Mouse (Mus musculus) adrenal gland, postnatal 10 days (tissue): ENCODE results near the gene Ifitm5. TPM values are rescaled to one million over a fixed set of nuclear protein-coding genes. Genes with fewer than 3 reads are reported as not detected.

Experiments
- DNase-seq: peaks from one replicate; pipeline ENCODE4 v3.0.0; 2021; ENCODE audit warnings: mixed read lengths
- total RNA-seq, 2 experiments: library from RNA; stranded (reverse); gene quantifications; 2 replicates each; pipeline ENCODE4 v1.2.3; 2021

Ifitm5 gene
- total RNA-seq, 2 experiments from 2014 or later: 1.4 to 3.3 TPM

DNA sequence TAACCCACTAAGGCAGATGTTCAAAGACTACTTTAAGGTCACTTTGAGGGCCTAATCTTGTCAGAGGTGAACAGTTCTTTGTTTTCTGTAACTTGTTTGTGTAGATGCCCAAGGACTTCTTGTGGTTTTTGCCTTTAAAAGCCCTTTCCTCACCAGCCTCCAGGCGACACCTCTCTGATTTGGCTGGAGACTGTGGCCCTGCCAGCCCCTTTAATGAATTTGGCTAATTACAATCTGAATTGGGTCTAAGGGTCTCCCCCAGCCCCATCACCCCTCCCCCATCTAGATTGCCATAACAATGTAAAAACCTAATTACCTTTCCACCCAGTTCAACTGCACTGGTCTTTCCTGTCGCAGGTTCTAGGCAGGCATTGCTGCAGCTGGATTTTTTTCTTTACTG lies 12.6 kb upstream of the Ifitm5 start:
- DNase-seq: no peak

GRCm38 (mm10) chr7:140961416-140961815 lies 11.3 kb upstream of the Ifitm5 start:
- DNase-seq: no peak

- DNase-seq: no peak
Observed at GRCm38 (mm10) chr7:140960026-140960425, 9.9 kb upstream of the Ifitm5 start.

DNA sequence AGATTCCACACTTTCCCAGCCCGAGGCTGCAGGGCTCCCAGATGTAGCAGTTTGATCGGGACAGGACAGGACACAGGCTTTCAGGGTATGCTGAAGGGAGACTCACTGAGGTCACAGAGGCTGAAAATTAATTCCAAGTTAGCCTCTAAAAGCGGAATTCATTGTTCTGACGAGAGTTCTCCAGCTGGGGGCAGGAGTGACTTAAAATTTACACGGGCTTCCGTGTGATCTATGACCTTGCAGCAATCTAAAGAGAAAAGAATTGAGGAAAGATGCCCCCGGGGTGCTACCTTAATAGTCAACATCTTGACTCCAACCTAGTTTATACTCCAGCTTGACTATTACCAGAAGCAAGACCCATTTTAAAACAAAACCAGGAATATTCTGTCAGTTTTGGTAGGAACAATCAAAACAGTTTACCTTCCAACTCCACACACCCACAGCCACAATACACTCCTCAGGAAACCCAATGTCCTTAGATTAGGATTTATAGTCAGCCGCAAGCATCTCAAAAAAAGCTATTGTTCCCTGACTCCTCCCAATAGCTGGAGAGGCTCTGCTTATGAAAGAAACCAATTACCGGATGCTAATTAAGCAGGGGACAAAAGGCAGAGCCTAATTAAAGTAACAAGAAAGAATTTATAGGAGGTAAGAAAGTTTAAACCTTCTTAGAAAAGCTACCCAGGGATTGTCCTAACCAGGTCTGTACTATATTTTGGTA lies 9.2 kb upstream of the Ifitm5 start:
- DNase-seq: peak; percentile 72

- DNase-seq: no peak
Observed at GRCm38 (mm10) chr7:140956556-140956869, 6.4 kb upstream of the Ifitm5 start.

- peak; percentile 87 for DNase-seq
Observed at GRCm38 (mm10) chr7:140955758-140956555, 5.9 kb upstream of the Ifitm5 start, which contains the start of the genes Gm45717 and Ifitm2. TSS of gene Gm45717 (minus strand) at chr7:140955937. TSS of gene Ifitm2 (minus strand) at chr7:140955987.

GRCm38 (mm10) chr7:140955342-140955741 lies 5.3 kb upstream of the Ifitm5 start:
- DNase-seq: no peak

DNA sequence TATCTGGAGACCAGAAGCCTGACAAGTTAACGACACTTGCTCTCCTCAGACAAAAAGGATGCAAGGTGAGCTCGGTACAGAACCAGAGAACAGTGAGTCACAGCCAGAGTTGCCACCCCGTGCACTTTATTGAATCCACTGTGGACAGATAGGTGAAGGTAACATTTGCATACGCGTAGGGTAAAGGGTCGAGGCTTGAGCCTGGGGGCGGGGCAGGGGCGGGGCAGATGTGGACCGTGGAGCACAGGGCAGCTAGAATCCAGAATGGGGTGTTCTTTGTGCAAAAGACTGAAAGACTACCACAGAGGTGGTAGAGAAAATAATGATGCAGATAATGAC lies 4.6 kb upstream of the Ifitm5 start:
- DNase-seq: peak; percentile 62

- no peak for DNase-seq
Observed at GRCm38 (mm10) chr7:140953800-140954732, 4.0 kb upstream of the Ifitm5 start.

GRCm38 (mm10) chr7:140953133-140953532 lies 3.0 kb upstream of the Ifitm5 start:
- DNase-seq: no peak

- DNase-seq: no peak
Observed at GRCm38 (mm10) chr7:140952441-140952840, 2.4 kb upstream of the Ifitm5 start.

- no peak for DNase-seq
Observed at GRCm38 (mm10) chr7:140951765-140952164, 1.7 kb upstream of the Ifitm5 start.

DNA sequence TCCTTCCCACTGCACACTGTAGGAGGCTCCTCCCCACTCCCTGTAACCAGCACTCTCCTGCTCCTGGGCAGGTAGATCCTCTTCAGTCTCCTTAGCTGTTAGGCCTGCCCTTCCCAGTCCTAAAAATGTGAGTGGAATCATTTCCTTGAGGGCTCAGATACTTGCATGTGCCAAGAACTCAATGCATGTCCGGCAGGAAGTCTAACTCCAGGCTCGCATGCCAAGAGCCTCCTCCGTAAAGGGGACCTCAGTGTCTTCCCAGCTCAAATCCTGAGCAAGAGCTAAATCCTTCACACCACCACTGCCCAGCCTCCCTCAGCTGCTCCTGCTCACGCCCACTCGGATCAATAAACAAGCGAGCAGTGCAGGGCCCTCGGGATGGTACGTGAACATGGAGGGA lies 960 bp upstream of the Ifitm5 start:
- DNase-seq: no peak

- no peak for DNase-seq
Observed at GRCm38 (mm10) chr7:140949255-140949654, 836 bp downstream of the Ifitm5 start.

DNA sequence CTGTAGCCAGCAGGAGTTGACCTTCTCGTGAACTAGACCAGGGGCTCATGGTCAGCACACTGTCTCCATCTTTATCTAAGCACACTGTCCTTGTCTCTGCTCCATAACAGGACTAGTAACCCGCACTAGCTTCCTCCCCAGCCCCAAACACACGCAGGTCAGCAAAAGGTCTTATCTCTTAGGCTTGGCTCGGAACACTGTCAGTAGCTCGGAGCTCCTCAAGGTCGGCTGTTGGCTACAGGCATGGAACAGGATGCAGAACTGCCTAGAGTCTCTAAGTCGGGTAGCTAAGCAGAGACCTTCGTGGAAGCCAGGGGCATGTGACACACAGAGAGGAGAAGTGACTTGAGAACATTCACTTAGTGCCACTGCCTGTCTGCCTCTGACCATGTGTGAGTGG lies 1.9 kb downstream of the Ifitm5 start:
- DNase-seq: peak; percentile 72

DNA sequence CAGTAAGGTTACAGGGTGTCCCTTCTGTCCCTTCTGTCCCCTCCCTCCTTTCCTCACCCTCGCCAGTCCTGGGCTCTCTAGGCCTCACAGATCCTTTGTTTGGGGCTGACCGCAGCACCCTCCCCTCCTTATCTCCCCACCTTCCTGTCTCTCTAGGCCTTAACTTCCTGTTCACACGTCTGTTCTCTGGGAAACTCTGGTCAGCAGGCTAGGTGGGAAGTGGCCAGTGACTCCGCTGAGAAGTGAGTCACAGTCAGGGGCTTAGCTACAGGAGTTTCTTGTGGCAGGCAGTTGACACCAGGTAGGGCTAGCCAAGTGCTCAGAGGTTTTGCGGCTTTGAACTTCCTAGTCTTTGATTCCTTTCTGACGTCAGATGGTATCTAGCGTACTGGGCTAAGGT lies 3.1 kb downstream of the Ifitm5 start:
- no peak for DNase-seq

- DNase-seq: no peak
Observed at GRCm38 (mm10) chr7:140946311-140946710, 3.8 kb downstream of the Ifitm5 start.

DNA sequence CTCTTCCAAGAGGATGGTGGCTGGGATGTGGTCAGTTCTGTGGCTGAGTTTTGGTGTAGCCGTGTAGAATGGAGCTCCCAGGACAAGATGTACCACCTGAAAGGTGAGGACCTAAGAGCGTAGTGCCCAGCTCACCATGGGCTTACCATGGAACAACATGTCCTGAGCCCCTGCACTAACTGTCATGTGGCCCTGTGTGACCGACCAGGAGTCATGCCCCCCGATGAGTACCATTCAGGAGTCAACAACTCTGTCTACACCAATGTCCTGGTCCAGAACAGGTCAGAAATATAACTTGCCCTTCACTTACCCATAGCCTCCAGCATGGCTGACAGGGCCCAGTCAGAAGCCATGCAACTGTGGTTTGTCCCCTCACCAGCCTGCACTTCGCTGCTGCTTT lies 4.8 kb downstream of the Ifitm5 start:
- no peak for DNase-seq

DNA sequence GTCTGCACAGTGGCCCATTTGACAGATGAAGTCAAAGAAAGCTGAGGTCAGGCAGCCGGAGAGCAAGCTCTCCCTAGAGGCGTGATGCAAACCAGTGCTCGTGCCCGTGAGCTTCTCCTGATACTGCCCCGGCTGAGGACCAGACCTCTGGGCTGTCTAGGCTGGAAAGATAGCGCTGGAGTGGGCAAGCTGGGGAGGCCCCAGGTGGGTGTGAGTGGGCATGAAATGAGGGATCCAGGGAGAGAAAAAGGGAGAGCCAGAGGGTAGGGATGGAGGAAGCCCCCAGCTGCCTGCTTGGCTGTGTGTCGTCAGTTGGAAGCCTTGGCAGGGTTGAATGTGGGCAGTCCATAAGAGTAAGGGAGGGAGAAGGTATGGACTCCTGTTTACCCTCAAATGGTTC lies 5.9 kb downstream of the Ifitm5 start:
- no peak for DNase-seq

GRCm38 (mm10) chr7:140943356-140943755 lies 6.7 kb downstream of the Ifitm5 start:
- no peak for DNase-seq

GRCm38 (mm10) chr7:140942811-140943210 lies 7.3 kb downstream of the Ifitm5 start:
- no peak for DNase-seq

- DNase-seq: peak; percentile 52
Observed at GRCm38 (mm10) chr7:140942341-140942740, 7.8 kb downstream of the Ifitm5 start.
